Mouse (Mus musculus) embryonic stem cell, embryonic (primary cell): ENCODE data around the gene Heatr6.

Experiments used
- CTCF ChIA-PET, 4 experiments: fragments of 300-600 bp in 2 of 4; fragments of 350-600 bp in 2 of 4; sonication (Branson Sonifier 250); formaldehyde crosslinking; loops; one replicate each; lab custom pipeline; 2022; ENCODE audit warnings: inconsistent platforms in 2 of 4; lab: Charles Lee
- POLR2A ChIA-PET, 4 experiments: fragments of 300-600 bp in 2 of 4; fragments of 350-600 bp in 2 of 4; sonication (Branson Sonifier 250); formaldehyde crosslinking; loops; one replicate each; lab custom pipeline; 2022; ENCODE audit warnings: antibody characterized with exemption in 4 of 4, inconsistent platforms in 1 of 4; lab: Charles Lee

The Heatr6 gene

GRCm38 (mm10) chr11:83786835-83787234, 33.3 kb downstream of the Heatr6 start:
- ChIA-PET CTCF (interaction anchor here in 3 of 4 experiments (0.6 to 3.6 kb wide), 13 partner anchors 14 to 343 kb away, joined by 3 to 16 read pairs (median 4); no protein-coding TSS in a partner anchor), POLR2A (interaction anchor here in 3 of 4 experiments (0.5 to 2.3 kb wide), 11 partner anchors 11 to 526 kb away, joined by 3 to 14 read pairs (median 4); partner anchors contain the start of genes Heatr6 (in 1 of the 3) and Hnf1b (in 1 of the 3))

- POLR2A ChIA-PET = interaction anchor here in 3 of 4 experiments (0.5 to 2.3 kb wide), 8 partner anchors 11 to 525 kb away, joined by 3 to 14 read pairs (median 4); partner anchors contain the start of genes Heatr6 (in 1 of the 3) and Hnf1b (in 1 of the 3)
- CTCF ChIA-PET = interaction anchor here in 3 of 4 experiments (0.6 to 3.6 kb wide), 18 partner anchors 9 to 344 kb away, joined by 3 to 16 read pairs (median 4); no protein-coding TSS in a partner anchor
Observed at GRCm38 (mm10) chr11:83787401-83788021, 34.0 kb downstream of the Heatr6 start.

DNA sequence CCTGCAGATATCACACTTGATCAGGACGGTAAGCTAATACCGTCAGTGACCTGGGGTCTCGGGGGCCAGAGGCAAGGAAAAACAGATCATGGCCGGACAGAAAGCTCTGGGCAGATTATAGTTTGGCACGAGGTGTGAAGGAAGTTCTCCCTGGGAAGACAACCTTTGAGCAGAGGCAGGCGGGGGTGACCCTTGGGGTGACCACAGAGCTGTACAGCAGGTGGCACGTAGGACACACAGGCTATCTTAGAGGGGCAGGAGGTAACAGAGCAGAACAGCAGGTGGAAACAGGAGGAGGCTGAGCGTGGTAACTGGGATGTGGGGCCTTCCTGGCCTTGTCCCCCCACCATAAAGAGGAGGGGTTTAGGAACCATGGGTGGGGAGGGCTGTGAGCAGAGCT, 34.8 kb downstream of the Heatr6 start:
- ChIA-PET POLR2A (interaction anchor here in 1 of 4 experiments (1.0 to 1.8 kb wide), 3 partner anchors 11 to 61 kb away, joined by 3 to 4 read pairs (median 3); partner anchors contain the start of gene Hnf1b), CTCF (interaction anchor here (0.6 to 2.9 kb wide), 12 partner anchors 8 to 347 kb away, joined by 3 to 16 read pairs (median 4); no protein-coding TSS in a partner anchor)

GRCm38 (mm10) chr11:83789259-83789658, 35.8 kb downstream of the Heatr6 start:
- ChIA-PET CTCF (interaction anchor here in 3 of 4 experiments (0.6 to 1.4 kb wide), 8 partner anchors 12 to 468 kb away, joined by 3 to 8 read pairs (median 5); no protein-coding TSS in a partner anchor), POLR2A (interaction anchor here in 2 of 4 experiments (0.7 to 1.5 kb wide), 6 partner anchors 12 to 233 kb away, joined by 3 read pairs; partner anchors contain the start of gene Ddx52 (in 1 of the 2))

DNA sequence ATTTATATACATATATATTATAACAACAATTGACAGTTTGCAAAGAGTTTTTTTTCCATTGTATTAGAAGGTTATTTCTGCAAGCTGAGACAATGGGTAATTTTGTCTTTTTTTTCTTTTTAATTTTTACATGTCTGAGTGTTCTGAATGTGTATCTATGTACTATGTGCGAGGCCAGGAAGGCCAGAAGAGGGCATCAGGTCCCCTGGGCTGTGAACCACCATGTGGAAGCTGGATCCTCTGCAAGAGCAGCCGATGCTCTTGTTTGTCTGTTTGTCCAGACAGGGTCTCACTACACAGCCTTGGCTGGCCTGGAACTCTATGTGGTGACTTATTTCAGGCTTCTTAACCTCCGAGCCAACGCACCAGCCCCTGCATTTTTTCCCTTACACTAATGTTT, 37.6 kb downstream of the Heatr6 start:
- ChIA-PET POLR2A (interaction anchor here in 1 of 4 experiments (1.0 to 1.5 kb wide), 2 partner anchors 9 to 151 kb away, joined by 3 read pairs; partner anchors contain the start of gene Ddx52), CTCF (interaction anchor here in 1 of 4 experiments (0.6 to 0.7 kb wide), 2 partner anchors 137 to 1379 kb away, joined by 3 to 4 read pairs; partner anchors contain the start of gene 1700125H20Rik)

- POLR2A ChIA-PET = interaction anchor here in 1 of 4 experiments (1.1 kb wide), 1 partner anchor 18 kb away, joined by 3 read pairs; no protein-coding TSS in a partner anchor
Observed at GRCm38 (mm10) chr11:83792316-83792914, 38.9 kb downstream of the Heatr6 start.

GRCm38 (mm10) chr11:83793264-83793663, 39.8 kb downstream of the Heatr6 start:
- ChIA-PET CTCF (interaction anchor here in 1 of 4 experiments (1.9 kb wide), 1 partner anchor 9 kb away, joined by 7 read pairs; no protein-coding TSS in a partner anchor), POLR2A (interaction anchor here in 1 of 4 experiments (0.6 to 1.1 kb wide), 2 partner anchors 17 to 271 kb away, joined by 3 read pairs; partner anchors contain the start of gene Heatr9)

More at GRCm38 (mm10) chr11:83792316-83792914, 38.9 kb downstream of the Heatr6 start:
- CTCF ChIA-PET = interaction anchor here in 1 of 4 experiments (1.9 kb wide), 1 partner anchor 10 kb away, joined by 7 read pairs; no protein-coding TSS in a partner anchor

GRCm38 (mm10) chr11:83796112-83796511, 42.6 kb downstream of the Heatr6 start:
- POLR2A ChIA-PET = interaction anchor here in 1 of 4 experiments (0.7 kb wide), 1 partner anchor 141 kb away, joined by 3 read pairs; no protein-coding TSS in a partner anchor
- CTCF ChIA-PET = interaction anchor here in 1 of 4 experiments (1.5 kb wide), 1 partner anchor 8 kb away, joined by 4 read pairs; no protein-coding TSS in a partner anchor

DNA sequence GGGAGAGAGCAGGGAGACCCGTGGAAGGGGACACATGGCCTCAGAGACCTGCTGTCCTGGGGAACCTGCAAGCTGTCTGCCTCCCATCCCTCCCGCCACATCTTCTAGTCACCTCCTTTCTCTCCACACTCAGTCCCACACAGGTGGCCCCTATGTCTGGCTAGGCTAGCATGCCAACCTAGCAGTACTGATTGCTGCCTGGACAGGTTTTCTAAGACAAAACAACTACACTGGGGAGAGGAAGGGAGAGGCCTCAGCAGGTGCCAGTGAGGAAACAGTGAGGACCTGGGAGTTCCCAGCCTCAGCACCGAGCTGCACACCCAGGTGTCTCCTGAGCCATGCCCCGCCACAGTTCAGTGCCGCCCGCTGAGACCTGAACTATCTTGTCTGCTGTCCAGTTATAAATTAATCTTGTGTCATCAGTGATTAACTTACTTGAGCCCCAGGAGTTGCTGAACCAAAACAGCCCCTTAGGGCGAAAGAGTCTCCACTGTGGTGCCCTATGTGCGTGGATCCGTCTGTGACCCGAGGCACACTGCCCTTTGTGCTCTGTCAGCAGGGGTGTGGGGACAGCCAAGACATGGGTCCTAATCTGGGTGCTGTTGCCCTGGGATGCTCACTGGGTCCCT, 43.6 kb downstream of the Heatr6 start:
- POLR2A ChIA-PET = no interaction called here
- CTCF ChIA-PET = interaction anchor here in 1 of 4 experiments (1.5 kb wide), 1 partner anchor 9 kb away, joined by 4 read pairs; no protein-coding TSS in a partner anchor

DNA sequence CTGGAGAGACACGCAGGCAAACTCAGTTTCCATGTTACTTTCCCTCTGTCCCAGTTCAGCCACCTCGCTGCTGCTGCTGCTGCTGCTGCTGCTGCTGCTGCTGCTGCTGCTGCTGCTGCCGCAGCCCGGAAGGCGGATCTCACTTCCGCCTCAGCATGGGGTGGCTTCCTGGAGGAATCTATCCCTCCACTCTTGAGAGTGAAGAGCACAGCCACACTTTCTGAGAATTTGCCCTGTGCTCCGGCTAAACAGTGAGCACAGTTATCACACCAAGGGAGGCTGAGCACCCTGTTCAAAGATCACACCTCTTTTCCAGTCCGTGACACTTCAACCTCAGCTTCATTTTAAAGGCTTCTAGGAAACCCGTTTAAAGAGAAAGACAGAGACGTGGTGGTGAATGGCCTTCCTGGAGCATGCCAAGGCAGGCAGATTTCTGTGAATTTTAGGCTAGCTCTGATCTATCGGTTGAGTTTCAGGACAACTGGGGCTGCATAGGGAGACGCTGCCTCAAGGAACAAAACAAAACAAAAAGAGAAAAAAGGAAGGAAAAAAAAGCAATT, 46.5 kb downstream of the Heatr6 start:
- ChIA-PET POLR2A (interaction anchor here in 1 of 4 experiments (0.7 to 1.6 kb wide), 7 partner anchors 9 to 328 kb away, joined by 3 to 7 read pairs (median 3); no protein-coding TSS in a partner anchor), CTCF (interaction anchor here in 3 of 4 experiments (0.6 to 3.0 kb wide), 6 partner anchors 11 to 325 kb away, joined by 3 to 16 read pairs (median 4); no protein-coding TSS in a partner anchor)

- CTCF ChIA-PET = interaction anchor here (0.5 to 3.0 kb wide), 32 partner anchors 8 to 1623 kb away, joined by 3 to 16 read pairs (median 4); partner anchors contain the start of genes Ddx52 (in 1 of the 4) and Hnf1b (in 1 of the 4)
- POLR2A ChIA-PET = interaction anchor here (0.6 to 1.4 kb wide), 6 partner anchors 8 to 239 kb away, joined by 3 to 6 read pairs (median 4); no protein-coding TSS in a partner anchor
Observed at GRCm38 (mm10) chr11:83802166-83802565, 48.7 kb downstream of the Heatr6 start.

DNA sequence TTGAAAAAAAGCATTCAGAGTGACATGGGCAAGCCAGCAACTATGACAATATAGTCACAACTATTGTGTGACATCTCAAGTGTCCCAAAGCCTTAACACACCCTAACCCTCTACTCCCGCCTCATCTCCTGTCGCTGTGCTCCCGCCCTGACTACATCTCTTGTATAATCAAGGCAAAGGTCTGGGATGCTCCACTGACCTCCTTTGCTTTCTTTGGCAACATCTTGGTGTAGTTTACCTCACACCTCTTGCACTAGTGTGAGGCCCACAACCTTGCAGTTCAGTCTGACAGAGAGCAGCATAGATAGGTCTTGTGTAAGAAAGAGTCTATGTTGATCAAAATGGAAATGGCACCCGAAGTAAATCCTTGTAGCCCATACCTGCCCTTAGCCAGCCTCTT, 49.1 kb downstream of the Heatr6 start:
- POLR2A ChIA-PET = interaction anchor here in 3 of 4 experiments (0.5 to 1.4 kb wide), 4 partner anchors 8 to 330 kb away, joined by 3 to 5 read pairs (median 3); no protein-coding TSS in a partner anchor
- CTCF ChIA-PET = interaction anchor here (0.7 to 3.0 kb wide), 18 partner anchors 8 to 1623 kb away, joined by 3 to 14 read pairs (median 4); partner anchors contain the start of genes Ddx52 (in 1 of the 4) and Hnf1b (in 1 of the 4)

GRCm38 (mm10) chr11:83810441-83810840, 56.9 kb downstream of the Heatr6 start:
- CTCF ChIA-PET = interaction anchor here in 3 of 4 experiments (0.6 to 2.8 kb wide), 6 partner anchors 8 to 116 kb away, joined by 3 to 16 read pairs (median 5); no protein-coding TSS in a partner anchor
- POLR2A ChIA-PET = interaction anchor here in 2 of 4 experiments (0.6 to 1.4 kb wide), 5 partner anchors 8 to 80 kb away, joined by 3 to 5 read pairs (median 3); no protein-coding TSS in a partner anchor

DNA sequence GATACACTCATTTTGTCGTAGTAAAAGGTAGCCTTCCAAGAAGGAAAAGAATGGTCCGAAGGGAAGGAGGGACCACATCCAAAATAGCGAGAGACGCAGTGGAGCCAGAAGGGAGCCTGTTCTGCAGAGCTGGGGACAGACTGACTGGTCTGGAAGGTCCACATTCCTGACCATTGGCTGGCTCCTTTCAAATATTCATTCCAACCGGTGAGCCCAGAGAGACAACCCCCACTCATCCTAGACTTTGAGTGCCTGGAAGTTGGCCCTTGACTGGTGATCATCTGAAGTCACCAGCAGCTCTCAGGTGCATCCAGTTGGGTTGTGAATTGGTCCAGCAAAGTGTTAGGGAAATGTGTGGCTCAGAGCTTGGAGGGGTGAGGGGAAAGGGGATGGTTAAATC, 61.7 kb downstream of the Heatr6 start:
- ChIA-PET POLR2A (no interaction called here), CTCF (interaction anchor here in 2 of 4 experiments (0.6 to 1.7 kb wide), 4 partner anchors 63 to 319 kb away, joined by 3 to 7 read pairs (median 4); no protein-coding TSS in a partner anchor)

DNA sequence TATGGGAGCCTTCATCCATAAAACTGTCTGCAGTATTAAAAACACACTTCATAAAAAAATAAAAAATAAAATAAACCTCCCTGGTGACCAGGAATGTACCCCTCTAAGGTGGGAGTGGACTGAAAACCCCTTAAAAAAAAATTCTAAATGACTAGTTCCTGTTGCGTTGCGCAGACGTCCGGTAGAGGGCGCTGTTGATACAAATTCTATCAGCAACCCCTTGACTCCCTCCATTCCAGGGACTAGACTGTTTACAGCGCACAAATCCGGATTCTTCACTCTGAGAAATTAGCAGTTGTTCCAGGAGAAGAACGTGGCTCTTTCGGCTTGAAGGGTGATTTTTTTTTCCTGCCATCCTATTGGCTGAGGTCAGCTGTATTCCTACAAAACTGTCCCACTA, 62.1 kb downstream of the Heatr6 start:
- CTCF ChIA-PET = interaction anchor here in 2 of 4 experiments (0.6 to 1.8 kb wide), 6 partner anchors 63 to 318 kb away, joined by 3 to 7 read pairs (median 4); partner anchors contain the start of gene Ddx52 (in 1 of the 2)
- POLR2A ChIA-PET = interaction anchor here in 2 of 4 experiments (1.5 to 1.7 kb wide), 2 partner anchors 10 to 110 kb away, joined by 3 to 5 read pairs; no protein-coding TSS in a partner anchor

GRCm38 (mm10) chr11:83817048-83817447, 63.6 kb downstream of the Heatr6 start:
- CTCF ChIA-PET = interaction anchor here in 3 of 4 experiments (1.1 to 1.8 kb wide), 5 partner anchors 14 to 110 kb away, joined by 3 to 6 read pairs (median 3); no protein-coding TSS in a partner anchor
- POLR2A ChIA-PET = interaction anchor here in 3 of 4 experiments (0.5 to 1.7 kb wide), 3 partner anchors 8 to 110 kb away, joined by 3 to 5 read pairs (median 4); no protein-coding TSS in a partner anchor
